Mouse (Mus musculus) liver, embryonic 14.5 days (tissue): Measurements from ENCODE around the gene Krt23.

Experiments
- CTCF ChIP-seq: IDR thresholded peaks from 2 replicates; pipeline ENCODE4 v1.5.1; 2016; ENCODE audit warnings: antibody characterized with exemption, low read depth, control low read depth
- EP300 ChIP-seq: IDR thresholded peaks from 2 replicates; pipeline ENCODE4 v1.6.1; 2016; ENCODE audit warnings: antibody characterized with exemption, low read depth

DNA sequence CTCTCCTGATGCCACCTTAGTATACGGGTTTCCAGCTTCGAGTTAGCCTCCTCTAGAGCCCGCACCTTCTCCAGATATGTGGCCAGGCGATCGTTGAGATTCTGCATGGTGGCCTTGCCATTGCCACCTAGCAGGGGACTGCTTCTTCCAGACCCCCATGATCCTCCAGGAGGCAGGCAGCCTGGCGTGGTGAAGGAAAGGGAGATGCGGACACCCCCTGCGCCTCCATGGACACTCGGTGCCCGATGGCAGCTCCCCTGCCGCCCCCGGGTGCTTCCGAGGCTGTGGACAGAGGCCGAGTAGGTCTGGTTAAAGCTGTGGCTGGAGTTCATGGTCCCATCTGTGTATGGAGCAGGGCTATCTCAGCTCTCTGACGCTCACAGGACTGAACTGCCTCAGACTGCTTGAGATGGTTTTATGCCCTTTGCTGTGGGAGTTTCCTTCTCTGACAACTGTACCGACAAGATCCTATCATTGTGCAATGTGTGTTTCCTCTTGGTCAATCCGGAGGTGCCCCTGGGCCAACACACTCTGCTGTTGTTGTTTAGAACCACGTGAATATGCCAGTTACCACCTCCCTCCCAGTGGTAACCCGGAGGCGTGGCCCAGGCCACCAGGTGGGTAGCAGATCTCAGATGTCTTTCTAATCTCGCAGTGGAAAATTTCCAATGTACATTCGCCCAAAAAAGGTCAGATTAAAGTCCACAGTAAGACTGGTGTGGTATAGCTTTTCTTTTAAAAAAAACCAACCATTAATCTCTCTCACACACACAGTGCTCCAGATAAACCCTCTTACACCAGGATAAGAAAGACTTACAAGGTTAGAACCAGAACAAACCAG is at the start of gene Krt23:
- no peak for TF ChIP-seq CTCF
- TF ChIP-seq EP300 = no peak
